Mouse (Mus musculus) midbrain, embryonic 16.5 days (tissue): ENCODE results near the gene Prdm2. TPM values are rescaled to one million over a fixed set of nuclear protein-coding genes. Genes with fewer than 3 reads are reported as not detected.

Source experiments
- ATAC-seq: fragments of 200-750 bp; cut with Nextera tagmentation; 2 replicates; pipeline ENCODE4 v1.8.0; 2017; ENCODE audit warnings: moderate TSS enrichment
- H3K27ac ChIP-seq: fragments of 300-500 bp; sonication (generic); 2 replicates; pipeline ENCODE4 v1.5.1; 2014; ENCODE audit warnings: mild to moderate bottlenecking, low read length, mixed read lengths
- H3K27me3 ChIP-seq: fragments of 300-500 bp; sonication (generic); 2 replicates; pipeline ENCODE4 v1.6.1; 2014; ENCODE audit warnings: low read depth, low read length, mixed read lengths; ENCODE audit not compliant: control insufficient read depth, insufficient read depth
- H3K36me3 ChIP-seq: fragments of 300-500 bp; sonication (generic); 2 replicates; pipeline ENCODE4 v1.6.1; 2014; ENCODE audit warnings: mild to moderate bottlenecking, low read length, moderate library complexity, mixed read lengths; ENCODE audit not compliant: control insufficient read depth, insufficient read depth
- H3K4me1 ChIP-seq: fragments of 300-500 bp; sonication (generic); 2 replicates; pipeline ENCODE4 v1.6.1; 2014; ENCODE audit warnings: mild to moderate bottlenecking, low read length, mixed read lengths; ENCODE audit not compliant: control insufficient read depth, insufficient read depth
- H3K4me2 ChIP-seq: fragments of 300-500 bp; sonication (generic); 2 replicates; pipeline ENCODE4 v1.6.1; 2014; ENCODE audit warnings: mild to moderate bottlenecking, low read length, mixed read lengths
- H3K4me3 ChIP-seq: fragments of 300-500 bp; sonication (generic); 2 replicates; pipeline ENCODE4 v1.5.1; 2014; ENCODE audit warnings: low read depth, mild to moderate bottlenecking, low read length, moderate library complexity, mixed read lengths
- H3K9ac ChIP-seq: fragments of 300-500 bp; sonication (generic); 2 replicates; pipeline ENCODE4 v1.6.1; 2014; ENCODE audit warnings: low read depth, low read length, mixed read lengths
- H3K9me3 ChIP-seq: fragments of 300-500 bp; sonication (generic); replicated peaks from 2 replicates; pipeline ENCODE4 v1.6.1; 2014; ENCODE audit warnings: mild to moderate bottlenecking, low read length, mixed read lengths; ENCODE audit not compliant: control insufficient read depth, poor library complexity, severe bottlenecking
- WGBS: fragments of 180-500 bp; shearing (Covaris S2); extraction: QIAGEN DNeasy Blood & Tissue Kit; methylation state at CpG from one replicate; pipeline ENCODE4 v1.1.7; 2014; 5-methylcytosine and 5-hydroxymethylcytosine counted together
- polyA plus RNA-seq: library from polyadenylated mRNA; unstranded; fragments of >200 nt; fragmentation: Nextera tagmentation; extraction: Ambion mirVana; gene quantifications from 2 replicates; pipeline ENCODE4 v1.2.1, GENCODE M21; 2015

The Prdm2 gene
- polyA plus RNA-seq, 1 experiment from 2014 or later = 13.4 TPM

DNA sequence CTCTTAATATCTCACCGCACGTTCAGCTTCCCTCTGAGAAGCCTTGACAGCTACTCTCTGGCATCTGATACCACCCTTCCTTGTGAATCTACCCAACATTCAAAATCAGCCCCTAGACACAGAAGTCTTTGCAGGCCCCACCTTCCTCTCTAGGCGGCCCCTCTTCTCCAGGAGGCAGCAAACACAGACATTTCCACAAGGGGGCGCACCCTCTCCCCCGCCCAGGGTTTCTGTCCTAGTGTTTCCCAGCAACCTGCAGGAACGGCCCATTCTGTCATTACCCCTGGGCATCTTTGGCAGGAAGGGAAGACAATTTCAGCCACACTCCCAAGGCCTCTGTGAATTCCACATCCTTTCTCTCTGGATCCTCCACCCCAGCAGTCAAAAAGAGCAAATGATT, 99.8 kb downstream of the Prdm2 start:
- H3K9me3 ChIP-seq = no peaks in the 10 kb centered on the region
- H3K4me2 ChIP-seq = no peak overlapping the region
- H3K36me3 ChIP-seq = peaks cover 3% of the 10 kb centered on the region; the same call in 1 of the 2 replicates
- no peaks in the 10 kb centered on the region for H3K27me3 ChIP-seq
- 0 out of 2 replicates have a peak, but pooled peaks cover under 1% of the 10 kb centered on the region for H3K4me1 ChIP-seq
- no peak overlapping the region for H3K27ac ChIP-seq
- H3K9ac ChIP-seq = no peak overlapping the region
- no peak for ATAC-seq
- no peak overlapping the region for H3K4me3 ChIP-seq
- WGBS = 36% methylated on average over 6 of the region's 6 CpGs

DNA sequence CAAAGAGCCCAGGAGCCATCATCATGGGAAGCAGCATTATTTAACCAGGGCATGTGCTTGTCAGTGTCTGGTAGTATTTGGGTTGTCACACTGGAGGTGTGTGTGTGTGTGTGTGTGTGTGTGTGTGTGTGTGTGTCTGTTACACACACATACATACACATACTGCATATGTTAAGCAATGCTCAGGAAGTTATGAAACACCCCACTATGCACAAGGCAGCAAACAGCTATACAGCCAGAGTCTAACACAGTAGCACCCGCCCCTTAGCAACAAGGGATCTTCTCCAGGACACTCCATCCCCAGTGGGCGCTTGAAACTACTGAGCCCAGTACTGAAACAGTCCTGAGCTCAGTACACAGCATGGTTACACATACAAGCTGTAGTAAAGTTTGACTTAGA, 100.4 kb downstream of the Prdm2 start:
- WGBS = 91% methylated on average over 2 of the region's 2 CpGs
- Histone ChIP-seq H3K4me2 (no peak overlapping the region), H3K27me3 (no peaks in the 10 kb centered on the region), H3K36me3 (peaks cover 3% of the 10 kb centered on the region; the same call in 1 of the 2 replicates), H3K4me1 (no peaks in the 10 kb centered on the region), H3K27ac (no peak overlapping the region), H3K4me3 (no peak overlapping the region), H3K9me3 (no peaks in the 10 kb centered on the region), H3K9ac (no peak overlapping the region)
- ATAC-seq = no peak

DNA sequence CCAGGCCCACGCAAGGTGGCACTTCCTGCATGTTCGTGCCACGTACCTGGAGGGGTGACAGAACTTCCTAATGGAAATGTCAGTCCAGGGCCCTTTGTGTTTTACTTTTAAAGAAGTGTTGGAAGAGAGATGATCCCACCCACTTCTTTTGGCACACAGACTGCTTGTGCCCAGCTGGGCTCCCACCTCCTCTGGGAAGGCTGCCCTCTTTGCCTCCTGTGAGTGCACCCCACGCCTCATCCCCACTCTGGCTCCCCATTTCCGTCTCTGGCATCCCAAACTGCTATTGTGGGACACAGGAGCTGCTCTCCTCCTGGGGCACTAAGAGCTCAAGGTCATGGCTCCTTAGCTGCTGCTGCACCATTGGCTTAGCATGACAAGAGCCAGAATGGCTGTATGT, 100.9 kb downstream of the Prdm2 start:
- Histone ChIP-seq H3K27ac (no peak overlapping the region), H3K4me3 (no peak overlapping the region), H3K9me3 (no peaks in the 10 kb centered on the region), H3K4me1 (no peaks in the 10 kb centered on the region), H3K4me2 (no peak overlapping the region), H3K27me3 (no peaks in the 10 kb centered on the region), H3K9ac (no peak overlapping the region), H3K36me3 (peaks cover 3% of the 10 kb centered on the region; the same call in 1 of the 2 replicates)
- ATAC-seq = no peak
- WGBS = 94% methylated on average over 5 of the region's 5 CpGs

DNA sequence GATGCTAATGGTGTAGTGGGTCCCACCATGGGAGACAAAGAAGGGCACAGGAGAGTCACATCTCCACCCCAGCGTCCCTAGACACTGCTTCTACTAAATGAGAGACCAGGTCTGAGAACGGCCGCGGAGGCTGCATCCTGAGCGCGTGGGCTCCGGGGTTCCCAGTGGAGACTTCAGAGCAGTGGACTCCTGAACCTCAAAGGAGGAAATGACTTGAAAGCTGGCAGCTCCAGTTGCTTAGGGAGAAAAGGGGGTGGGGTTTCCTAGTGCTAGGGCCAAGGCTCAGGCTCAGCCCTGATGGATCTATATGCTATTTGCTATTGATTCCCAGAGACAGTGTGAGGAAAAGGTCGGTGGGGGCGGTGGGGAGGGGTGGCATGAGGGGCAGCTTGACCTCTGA, 104.2 kb downstream of the Prdm2 start:
- ATAC-seq = no peak
- H3K36me3 ChIP-seq = peaks cover 3% of the 10 kb centered on the region; the same call in 1 of the 2 replicates
- no peaks in the 10 kb centered on the region for H3K27me3 ChIP-seq
- WGBS = 62% methylated on average over 9 of the region's 9 CpGs
- H3K4me3 ChIP-seq = no peak overlapping the region
- H3K4me2 ChIP-seq = no peak overlapping the region
- no peak overlapping the region for H3K9ac ChIP-seq
- H3K27ac ChIP-seq = no peak overlapping the region
- no peaks in the 10 kb centered on the region for H3K9me3 ChIP-seq
- H3K4me1 ChIP-seq = no peaks in the 10 kb centered on the region

DNA sequence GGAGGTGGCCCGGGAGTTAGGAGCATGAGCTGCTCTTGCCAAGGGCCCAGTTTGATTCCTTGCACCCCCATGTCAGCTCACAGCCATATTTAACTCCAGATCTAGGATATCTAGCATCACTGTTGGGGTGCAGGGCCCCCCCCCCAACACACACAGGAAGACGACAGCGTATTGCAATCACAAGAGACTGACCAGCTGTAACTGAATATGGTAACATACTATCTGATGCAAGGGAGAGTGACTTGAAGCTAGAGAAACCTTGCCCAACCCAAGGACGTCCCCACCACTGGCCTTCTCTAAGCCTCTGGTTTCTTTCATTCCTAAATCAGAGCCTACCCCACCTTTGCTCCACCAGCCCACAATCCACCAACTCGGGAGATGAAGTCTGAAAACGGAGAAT, 105.8 kb downstream of the Prdm2 start:
- H3K36me3 ChIP-seq = peaks cover 3% of the 10 kb centered on the region; the same call in 1 of the 2 replicates
- no peak overlapping the region for H3K9ac ChIP-seq
- ATAC-seq = no peak
- no peak overlapping the region for H3K4me3 ChIP-seq
- H3K27ac ChIP-seq = no peak overlapping the region
- H3K9me3 ChIP-seq = no peaks in the 10 kb centered on the region
- H3K27me3 ChIP-seq = no peaks in the 10 kb centered on the region
- H3K4me2 ChIP-seq = no peak overlapping the region
- H3K4me1 ChIP-seq = no peaks in the 10 kb centered on the region
- WGBS = 81% methylated on average over 6 of the region's 6 CpGs

DNA sequence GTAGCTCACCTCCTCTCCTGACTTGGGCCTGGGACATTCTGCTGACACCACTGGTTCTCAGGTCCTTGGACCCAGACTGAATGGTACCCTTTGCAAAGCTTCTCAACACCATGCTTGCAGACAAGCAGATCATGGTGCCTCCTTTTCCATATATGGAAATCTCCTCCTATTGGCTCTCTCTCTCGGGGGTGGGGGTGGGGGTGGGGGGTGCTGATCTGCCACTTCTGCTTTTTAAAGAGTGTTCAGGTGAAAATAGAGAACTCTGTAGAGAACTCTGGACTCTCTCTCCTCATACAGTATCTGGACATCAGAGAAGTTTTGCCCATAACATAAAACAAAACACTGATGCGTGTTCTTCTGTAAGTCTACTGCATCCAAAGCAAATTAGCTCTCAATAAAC, 106.2 kb downstream of the Prdm2 start:
- Histone ChIP-seq H3K27me3 (no peaks in the 10 kb centered on the region), H3K36me3 (peaks cover 3% of the 10 kb centered on the region; the same call in 1 of the 2 replicates), H3K9ac (no peak overlapping the region), H3K4me1 (no peaks in the 10 kb centered on the region), H3K4me2 (no peak overlapping the region), H3K27ac (no peak overlapping the region), H3K9me3 (no peaks in the 10 kb centered on the region), H3K4me3 (no peak overlapping the region)
- ATAC-seq = no peak
- WGBS = 89% methylated on average over 2 of the region's 2 CpGs

DNA sequence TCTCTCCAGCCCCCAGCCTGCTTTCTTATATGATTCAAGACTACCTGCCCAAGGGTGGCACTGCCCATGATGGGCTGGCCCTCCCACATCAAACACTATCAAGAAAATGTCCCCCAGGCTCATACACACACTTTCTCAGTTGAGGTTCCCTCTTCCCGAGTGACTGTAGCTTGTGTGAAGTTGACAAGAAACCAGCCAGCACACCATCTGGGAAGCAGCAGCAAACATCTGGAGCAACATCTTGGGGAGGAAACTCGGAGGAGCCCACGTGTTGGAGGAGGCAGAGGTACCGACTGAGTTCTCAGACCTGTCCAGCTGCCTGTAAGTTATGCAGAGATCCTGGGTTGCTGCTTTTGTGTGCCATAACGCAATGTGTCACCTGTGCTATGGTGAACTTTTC, 108.1 kb downstream of the Prdm2 start:
- H3K4me3 ChIP-seq = no peak overlapping the region
- no peaks in the 10 kb centered on the region for H3K27me3 ChIP-seq
- H3K9ac ChIP-seq = no peak overlapping the region
- no peaks in the 10 kb centered on the region for H3K36me3 ChIP-seq
- no peak overlapping the region for H3K4me2 ChIP-seq
- H3K27ac ChIP-seq = no peak overlapping the region
- no peaks in the 10 kb centered on the region for H3K4me1 ChIP-seq
- ATAC-seq = no peak
- 82% methylated on average over 5 of the region's 5 CpGs for WGBS
- H3K9me3 ChIP-seq = no peaks in the 10 kb centered on the region

DNA sequence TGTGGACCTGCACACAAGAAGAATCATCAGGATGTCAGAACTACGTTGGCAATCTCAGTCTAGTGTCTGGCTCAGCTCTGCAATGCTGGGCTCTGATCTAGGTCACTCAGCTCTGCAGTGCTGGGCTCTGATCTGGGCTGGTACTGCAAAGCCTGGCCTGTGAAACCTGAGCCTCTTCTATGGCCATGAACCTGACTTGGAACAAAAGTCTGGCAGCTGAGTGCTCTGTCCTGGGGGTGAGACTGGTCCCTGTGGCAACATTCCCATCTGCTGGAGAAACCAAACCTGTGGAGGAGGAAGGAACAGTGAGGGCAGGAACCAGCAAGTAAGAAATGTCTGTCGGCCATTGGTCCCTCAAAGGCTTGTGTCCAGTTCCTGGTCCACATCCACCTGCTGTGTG, 109.0 kb downstream of the Prdm2 start:
- no peak for ATAC-seq
- Histone ChIP-seq H3K36me3 (no peaks in the 10 kb centered on the region), H3K4me3 (no peak overlapping the region), H3K4me2 (no peak overlapping the region), H3K4me1 (no peaks in the 10 kb centered on the region), H3K27me3 (no peaks in the 10 kb centered on the region), H3K9me3 (no peaks in the 10 kb centered on the region), H3K27ac (no peak overlapping the region), H3K9ac (no peak overlapping the region)
- 69% methylated on average over 2 of the region's 2 CpGs for WGBS

DNA sequence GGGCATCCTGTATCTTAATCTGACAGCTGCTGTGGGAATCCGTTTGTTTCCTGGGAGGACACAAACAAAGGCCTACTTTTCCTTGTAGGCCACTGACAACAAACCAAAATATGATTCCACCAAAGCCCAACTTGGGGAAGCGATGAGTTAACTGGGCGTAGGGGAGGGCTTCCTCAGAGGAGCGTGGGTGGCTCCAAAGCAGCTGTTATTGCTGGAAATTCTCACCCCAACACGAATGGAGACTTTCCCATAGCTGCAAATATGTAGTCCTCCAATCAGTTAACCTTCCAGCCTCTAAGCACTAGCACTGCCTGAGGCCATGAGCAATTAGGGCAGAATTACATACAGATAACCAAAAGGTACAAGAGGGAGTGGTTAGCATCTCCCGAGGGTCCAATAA, 112.6 kb downstream of the Prdm2 start:
- Histone ChIP-seq H3K27ac (no peak overlapping the region), H3K9ac (no peak overlapping the region), H3K27me3 (no peaks in the 10 kb centered on the region), H3K9me3 (no peaks in the 10 kb centered on the region), H3K36me3 (no peaks in the 10 kb centered on the region), H3K4me1 (no peaks in the 10 kb centered on the region), H3K4me2 (no peak overlapping the region), H3K4me3 (no peak overlapping the region)
- ATAC-seq = no peak
- 73% methylated on average over 6 of the region's 6 CpGs for WGBS
